Mouse (Mus musculus) spleen, postnatal 14 days (tissue): ENCODE results near the gene Sarm1.

Source experiments
- DNase-seq, 2 experiments: peaks; one replicate each; pipeline ENCODE4 v3.0.0; 2021 to 2022; ENCODE audit warnings: low spot score in 2 of 2

The Sarm1 gene

DNA sequence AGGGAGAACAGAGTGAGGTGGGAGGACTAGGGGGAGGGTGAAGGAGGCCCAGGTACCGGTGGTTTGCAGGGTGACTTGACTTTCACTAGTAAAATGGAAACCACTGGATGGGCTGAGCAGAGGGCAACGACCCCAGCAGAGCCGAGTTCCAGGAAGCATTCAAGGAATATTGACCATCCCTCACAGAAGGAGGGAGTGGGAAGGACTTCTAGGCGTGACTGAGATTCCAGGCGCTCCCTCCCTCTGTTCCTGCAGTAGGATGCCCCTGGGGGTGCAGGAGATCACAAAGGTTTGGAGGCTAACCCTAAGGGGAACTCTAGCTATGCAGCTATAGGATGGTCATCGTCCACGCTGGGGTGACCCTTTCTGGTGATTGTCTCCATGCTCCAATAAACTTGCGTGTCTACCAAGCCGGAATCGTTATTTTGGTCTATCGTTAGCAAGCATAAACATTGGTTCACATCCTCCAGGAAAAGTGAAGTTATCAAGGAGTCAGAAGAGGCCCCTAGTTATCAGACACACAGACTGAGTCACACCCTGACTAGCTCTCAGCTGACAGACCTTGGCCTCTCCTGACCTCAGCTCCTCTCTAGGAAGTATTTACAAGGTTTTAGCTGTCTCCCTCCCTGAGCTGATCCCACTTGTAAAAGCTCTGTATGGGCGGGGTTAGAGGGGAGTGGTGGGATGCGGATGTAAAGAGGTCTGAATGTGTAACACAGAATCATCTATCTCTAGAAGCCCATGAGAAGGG, 34.1 kb downstream of the Sarm1 start:
- no peak for DNase-seq

DNA sequence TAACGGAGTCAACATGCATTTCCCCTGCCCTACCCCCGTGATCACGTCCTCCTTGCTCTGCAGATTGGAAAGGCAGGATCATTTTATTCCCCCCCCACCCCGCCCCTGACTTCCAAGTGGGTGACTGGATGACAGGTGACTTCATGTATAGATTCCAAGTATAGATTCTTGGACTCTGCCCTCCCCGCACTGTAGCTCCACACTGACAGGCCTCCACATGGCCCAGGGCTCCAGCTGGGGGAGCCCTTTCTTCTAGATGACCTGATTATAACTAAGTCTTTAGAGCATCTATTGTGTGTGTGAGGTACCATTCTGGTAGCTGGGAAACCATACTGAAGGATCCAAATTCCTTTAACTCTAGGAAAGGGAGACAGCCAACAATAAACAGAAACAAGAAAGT, 34.9 kb downstream of the Sarm1 start:
- DNase-seq, result no peak

DNA sequence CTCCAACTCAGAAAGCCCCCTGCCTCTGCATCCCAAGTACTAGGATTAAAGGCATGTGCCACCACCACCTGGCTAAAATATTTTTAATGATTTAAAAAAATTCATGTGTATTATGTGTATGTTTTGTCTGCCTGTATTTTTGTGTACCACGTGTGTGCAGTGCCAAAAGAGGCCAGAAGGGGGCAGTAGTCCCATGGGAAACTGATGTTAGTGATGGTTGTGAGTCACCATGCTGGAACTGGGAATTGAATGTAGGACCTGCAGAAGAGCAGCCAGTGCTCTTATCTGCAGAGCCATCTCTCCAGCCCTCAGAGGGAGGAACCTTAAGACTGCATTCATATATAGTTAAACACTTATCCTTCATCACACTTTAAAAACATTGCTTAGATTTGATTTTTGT, 35.7 kb downstream of the Sarm1 start:
- no peak for DNase-seq

DNA sequence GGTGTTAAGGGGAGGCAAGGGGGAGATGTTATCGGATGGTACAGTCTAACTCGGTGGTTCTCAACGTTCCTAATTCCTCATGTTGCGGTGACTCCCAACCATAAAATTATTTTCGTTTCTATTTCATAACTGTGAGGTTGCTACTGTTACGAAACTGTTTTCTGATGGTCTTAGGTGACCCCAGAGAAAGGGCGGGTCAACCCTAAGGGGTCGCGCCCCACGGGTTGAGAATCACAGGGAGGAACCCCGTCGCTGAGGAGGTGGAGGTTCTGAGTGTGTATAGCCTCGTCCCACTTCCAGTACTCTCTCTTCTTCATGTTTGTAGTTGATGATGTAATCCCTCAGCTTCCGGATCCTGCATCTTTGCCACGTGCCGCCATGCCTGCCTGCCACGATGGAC, 38.8 kb downstream of the Sarm1 start:
- DNase-seq, result no peak

DNA sequence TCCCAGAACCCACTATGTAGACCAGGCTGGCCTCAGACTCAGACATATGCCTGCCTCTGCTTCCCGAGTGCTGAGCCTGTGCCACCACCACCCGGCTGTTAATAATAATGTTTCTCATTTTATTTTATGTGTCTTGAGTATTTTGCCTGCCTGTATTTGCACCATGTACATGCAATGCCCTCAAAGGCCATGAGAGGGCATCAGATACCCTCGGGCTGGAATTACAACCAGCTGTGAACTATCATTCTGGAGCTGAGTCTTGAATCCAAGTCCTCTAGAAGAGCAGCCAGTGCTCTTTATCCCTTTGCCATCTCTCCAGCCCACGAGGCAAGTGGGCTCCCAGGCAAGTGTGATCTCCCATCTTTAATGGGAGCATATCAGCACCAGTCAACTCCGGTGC, 42.2 kb downstream of the Sarm1 start:
- DNase-seq, result peak in 1 of 2 experiments; percentile 25

DNA sequence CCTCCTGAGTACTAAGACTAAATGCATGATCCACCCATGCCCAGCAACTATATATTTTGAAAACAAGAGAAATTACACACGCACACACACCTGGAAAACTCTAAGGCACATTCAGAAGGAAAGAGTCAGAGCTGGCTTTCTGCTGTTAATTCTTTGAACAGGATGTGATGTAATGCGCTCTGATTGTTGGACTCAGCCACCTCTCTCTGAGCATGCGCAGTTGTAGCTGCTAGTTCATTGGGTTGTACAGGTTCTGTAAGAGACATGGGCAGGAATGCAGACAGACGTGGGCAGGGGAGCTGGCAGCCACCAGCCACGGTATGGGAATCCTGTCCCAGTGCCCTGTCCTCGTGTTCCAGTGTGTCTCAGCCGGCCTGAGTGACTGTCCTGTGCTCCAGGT, 43.3 kb downstream of the Sarm1 start:
- no peak for DNase-seq

DNA sequence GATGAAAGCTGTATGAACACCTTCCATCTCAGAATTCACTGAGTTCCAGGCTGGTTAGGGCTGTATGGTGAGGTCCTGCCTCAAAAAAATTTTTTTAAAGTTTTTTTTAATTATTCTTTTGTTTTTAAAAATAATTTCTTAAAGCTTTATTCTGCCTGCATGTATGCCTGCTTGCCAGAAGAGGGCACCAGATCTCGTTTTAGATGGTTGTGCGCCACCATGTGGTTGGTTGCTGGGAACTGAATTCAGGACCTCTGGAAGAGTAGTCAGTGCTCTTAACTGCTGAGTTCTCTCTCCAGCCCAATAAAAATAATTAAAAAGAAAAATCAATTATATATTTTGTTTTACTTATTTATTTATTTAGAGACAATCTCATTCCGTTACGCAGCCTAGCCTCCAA, 43.9 kb downstream of the Sarm1 start:
- DNase-seq, result peak; percentile 40 to 68

DNA sequence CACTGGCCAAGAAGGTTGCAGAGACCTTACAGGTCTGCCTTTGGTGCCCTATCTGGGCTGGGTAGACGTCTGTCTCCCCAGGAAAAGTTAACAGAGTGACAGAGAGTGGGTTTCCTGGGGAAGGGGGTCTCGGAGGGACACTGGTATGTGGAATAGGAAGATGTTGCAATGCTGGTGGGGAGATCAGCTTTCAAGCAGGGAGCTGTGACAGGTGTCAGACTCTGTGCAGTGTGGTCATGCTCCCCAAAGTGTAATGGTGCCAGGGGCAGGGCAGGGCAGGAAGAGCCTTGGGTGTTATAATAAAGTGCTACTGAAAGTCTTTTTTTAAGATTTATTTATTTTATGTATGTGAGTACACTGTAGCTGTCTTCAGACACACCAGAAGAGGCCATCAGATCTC, 47.2 kb downstream of the Sarm1 start:
- DNase-seq, result no peak

DNA sequence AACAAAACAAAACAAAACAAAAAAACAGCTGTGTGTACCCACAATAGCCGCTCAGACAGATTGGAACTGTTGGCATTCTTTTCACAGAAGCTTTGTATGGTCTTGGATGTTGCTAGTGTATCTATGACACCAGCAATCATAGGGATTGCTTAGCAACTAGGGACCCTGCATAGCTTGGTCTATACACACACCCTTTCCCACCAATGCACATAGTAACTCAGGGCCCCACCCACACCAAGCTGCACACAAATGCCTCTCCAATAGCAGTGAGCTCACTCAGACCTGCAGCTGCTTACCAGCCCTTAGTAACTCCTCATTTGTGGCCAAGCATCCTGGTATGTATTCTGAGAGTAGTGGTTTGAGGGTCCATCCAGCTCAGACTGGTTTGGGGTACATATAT, 49.3 kb downstream of the Sarm1 start:
- DNase-seq, result no peak

DNA sequence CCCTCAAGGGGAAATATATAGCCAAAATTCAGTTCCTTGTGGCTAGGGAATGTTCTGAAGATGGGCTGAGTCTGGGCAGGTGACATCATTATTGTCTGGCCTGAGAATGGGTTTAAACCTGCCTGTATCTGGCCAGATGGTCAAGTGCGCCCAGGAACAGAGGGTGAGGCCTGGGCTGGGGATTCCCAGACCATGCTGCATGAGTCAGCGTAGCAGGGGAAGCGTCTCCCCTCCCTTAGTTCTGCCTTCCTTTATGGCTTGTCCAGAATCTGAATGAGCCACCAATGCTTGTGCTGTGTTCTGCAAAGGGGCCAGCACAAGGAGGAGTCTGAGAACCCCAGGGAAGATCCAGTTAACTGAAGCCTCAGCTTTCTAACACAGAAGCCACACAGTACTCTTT, 50.4 kb downstream of the Sarm1 start:
- DNase-seq, result no peak

DNA sequence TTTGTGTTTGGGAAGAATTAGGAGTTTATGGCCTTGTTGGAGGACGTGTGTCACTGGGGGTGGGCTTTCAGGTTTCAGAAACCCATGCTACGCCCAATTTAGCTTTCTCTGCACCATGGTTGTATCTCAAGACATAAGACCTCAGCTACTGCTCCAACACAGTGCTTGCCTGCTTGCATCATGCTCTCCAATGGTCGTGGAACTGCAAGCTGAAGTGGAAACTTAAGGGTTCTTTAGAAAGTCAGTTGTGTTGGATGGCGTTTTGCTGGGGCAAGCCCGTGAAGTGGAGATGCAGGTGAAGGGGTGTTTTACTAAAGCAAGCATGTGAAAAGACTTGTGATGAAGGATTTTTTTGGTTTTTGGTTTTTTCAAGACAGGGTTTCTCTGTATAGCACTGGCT, 54.4 kb downstream of the Sarm1 start:
- DNase-seq, result no peak

DNA sequence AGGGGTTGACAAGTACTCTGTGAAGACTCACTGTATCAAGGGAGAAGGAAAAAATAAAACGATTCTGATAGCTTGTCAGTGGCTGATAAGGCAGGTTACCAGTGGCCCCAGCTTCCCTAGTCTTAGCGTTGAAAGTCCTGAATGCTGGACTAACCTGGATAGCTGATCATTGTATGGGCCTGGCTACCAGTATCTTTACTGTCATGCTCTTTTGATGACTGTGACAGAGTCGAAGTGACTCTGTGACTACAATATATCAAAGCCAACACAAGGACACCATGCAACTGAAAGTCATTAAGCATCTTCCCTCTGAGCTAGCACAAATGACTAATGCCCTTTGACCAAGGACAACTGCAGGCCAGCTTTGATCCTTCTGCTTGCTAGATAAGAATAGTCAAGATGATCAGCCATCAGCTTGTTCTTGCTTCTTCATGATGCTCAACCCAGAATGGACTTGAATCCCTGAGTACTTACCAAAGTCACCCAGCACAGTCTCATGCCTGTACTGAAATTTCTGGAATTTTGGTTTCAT, 59.1 kb downstream of the Sarm1 start:
- DNase-seq, result no peak

DNA sequence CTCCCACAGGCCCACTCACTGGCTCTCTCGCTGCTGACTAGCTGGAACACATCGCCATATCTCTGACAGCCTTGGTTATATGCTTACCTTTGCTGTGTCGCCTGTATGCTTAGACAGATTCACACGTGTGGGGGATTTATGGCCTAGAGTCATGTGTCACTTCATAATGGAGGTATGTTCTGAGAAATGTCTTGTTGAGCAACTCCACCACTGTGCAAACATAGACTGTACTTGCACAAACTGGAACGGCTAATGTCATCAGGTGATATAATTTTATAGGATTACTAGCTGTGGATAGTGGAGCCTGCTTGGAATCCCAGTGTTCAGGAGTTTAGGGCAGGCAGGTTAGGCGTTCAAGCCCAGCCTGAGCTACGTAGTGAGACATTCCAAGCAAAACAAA, 60.4 kb downstream of the Sarm1 start:
- no peak for DNase-seq

DNA sequence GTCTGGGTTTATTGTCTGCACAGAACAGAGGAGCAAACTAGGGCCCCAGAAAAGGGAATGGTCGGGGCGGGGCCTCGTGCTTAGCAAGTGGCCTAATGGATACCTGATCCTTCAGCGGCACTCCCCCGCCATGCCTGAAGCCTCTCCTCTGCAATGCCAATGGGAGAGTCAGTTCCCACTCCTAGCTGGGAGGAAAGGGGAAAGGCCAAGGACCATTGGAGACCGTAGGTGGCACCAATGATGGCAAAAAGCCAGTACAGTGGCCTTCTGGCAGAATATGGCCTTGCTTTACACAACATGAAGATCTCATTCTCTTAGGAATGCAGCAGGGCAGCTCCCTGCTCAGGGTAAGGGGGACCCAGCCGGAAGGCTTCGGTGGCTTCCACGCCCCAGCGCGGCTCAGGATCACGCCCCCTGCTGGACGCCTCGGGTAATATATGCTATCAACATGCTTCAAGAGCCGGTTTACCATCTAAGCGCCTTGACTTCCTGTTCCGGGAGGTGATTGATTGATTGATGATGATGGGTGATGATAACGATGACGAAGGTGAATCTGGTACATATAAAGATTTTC, 61.7 kb downstream of the Sarm1 start:
- DNase-seq, result peak in 1 of 2 experiments; percentile 27

DNA sequence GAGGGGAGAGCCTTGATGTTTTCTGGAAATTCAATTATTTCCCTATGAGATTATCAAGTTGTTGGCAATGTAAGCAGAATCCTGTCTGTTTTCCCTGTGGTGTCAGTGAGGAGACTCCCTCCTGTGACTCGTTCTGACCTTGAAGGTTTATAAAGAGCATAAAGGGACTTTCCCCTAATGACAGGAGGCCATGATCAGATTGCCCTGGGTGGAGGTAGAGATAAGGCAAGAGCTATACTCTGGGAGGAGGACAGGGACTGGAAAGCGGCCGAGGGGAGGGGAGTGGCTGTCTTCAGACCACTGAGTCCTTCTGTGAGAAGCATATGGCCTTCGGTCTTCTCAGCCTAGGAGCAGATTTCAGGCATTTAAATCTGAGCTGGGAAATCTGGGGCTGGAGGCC, 63.5 kb downstream of the Sarm1 start:
- DNase-seq, result no peak

DNA sequence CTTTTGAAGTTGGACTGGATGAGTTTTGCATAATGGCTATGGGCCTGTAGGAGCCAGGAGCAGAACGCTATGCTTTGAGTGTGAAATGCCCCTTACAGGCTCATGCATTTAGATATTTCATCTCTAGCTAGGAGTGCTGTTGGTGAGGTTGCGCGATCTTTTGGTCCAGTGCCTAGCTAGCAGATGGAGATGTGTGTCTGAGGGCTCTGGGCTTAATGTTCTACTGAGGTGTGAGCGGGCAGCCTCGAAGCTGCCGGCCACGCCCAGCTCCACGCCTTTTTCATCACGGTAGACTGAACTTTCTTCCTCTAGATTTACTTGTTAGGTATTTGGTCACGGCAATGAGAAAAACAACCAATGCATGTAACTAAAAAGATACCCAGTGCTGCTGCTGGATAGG, 66.4 kb downstream of the Sarm1 start:
- DNase-seq, result no peak

DNA sequence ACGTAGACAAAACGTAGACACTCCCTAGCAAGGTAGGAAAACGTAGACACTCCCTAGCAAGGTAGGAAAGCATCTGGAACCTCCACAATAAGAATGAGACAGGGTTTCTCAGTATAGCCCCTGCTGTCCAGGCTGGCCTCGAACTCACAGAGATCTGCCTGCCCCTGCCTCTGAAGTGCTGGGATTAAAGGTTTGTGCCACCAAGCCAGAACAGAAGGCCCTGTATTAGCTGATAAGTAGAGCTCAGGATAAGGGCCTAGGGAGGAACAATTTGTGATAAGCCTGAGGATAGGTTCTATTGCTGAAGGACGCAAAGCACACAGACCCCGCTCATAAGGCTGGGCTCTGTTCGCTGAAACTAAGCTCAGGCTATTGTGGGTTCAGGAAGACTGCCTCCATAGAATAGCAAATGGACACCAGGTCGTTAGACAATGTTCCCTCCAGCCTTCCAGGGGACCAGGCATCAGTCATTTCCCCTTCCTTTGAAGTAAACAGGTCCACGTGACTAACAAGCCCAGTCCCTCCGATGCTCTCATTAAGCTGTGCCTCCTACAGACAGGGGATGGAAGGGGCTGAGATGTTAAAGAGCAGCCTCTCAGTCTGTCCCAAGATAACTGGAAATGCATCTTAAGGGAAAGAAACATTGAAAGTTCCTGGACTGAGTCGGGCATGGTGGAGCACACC, 67.2 kb downstream of the Sarm1 start:
- DNase-seq, result no peak

DNA sequence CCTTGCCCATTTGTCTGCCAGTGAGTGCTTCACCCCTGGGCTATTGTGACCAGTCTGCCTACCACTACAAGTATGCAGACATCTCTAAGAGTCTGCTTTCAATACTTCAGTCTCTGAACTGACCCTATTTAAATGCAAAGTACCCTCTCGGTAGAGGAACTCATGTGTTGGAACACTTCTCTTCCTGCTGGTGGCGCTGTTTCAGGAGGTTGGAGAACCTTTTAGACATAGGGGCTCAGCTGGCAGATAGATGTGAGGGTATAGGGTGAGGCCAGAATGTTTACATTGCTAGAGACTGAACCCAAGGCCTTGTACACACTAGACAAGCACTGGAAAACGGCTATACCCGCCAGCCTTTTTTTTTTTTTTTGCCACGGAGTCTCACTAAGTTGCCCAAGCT, 69.2 kb downstream of the Sarm1 start:
- DNase-seq, result no peak

DNA sequence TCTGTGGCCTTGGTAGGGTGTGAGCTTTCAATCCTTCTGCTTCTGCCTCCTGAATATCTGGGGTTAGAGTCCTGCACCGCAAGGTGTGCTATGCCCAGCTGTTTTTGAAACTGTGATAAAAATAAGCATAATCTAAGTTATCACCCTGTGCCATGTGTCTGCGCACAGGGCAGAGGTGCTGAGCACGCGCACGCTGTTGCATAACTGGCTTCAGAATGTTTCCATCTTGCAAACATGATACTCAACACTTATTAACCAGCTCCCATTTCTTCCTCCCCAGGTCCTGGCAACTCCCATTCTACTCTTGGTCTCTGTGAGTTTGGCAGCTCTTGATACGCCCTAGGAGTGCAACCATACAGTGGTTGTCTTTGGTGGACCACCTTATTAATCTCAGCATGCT, 69.9 kb downstream of the Sarm1 start:
- no peak for DNase-seq

DNA sequence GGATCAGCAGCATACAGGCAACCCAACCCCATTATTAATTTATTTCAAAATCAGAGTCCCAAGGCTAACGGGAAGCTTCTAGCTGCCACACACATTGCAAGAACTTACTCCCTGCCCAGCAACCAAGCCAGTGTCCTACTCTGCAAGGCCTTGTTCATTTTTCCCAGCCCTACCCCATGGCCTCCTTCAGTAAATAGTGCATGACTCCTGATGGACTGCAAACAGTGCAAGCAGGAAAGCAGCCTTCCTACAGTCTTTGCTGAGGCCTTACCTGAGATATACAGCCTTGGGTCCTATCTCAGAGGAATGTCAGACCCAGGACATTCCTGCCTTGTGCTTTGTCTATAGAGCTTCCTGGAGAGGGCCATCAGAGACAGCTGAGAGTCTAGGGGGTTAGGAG, 72.0 kb downstream of the Sarm1 start:
- no peak for DNase-seq

DNA sequence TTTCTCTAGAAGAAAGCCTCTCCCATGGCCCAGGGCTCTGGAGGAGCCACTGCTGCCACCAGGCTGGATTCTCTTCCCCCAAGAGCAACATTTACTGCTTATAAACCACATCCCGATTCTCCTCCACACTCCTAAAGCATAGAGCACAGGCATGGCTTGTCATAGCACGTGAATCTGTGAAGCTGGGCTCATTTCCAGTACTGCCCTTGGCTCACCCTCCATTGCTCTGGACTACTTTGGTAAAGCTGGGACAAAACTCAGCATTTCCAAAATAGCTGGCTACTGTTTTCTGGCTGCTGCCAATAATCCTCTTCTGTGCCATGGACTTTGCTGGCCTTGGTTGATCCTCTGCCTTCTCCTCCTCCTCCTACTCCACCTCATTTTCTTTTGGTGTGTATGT, 73.2 kb downstream of the Sarm1 start:
- no peak for DNase-seq
